Mouse (Mus musculus) heart, postnatal 36 days (tissue): Measurements from ENCODE around the gene Atp13a5. TPM values are rescaled to one million over a fixed set of nuclear protein-coding genes. Genes with fewer than 3 reads are reported as not detected.

Experiments used
- DNase-seq, 2 experiments: peaks; one replicate each; pipeline ENCODE4 v3.0.0; 2021 to 2022
- intact Hi-C: fragments of 180-260 bp; cut with DNase I; formaldehyde crosslinking; loops from one replicate; pipeline ENCODE4 v1.15.1; 2025
- total RNA-seq, 2 experiments: library from RNA; stranded (reverse); gene quantifications; 2 replicates each; pipeline ENCODE4 v1.2.3; 2021

The Atp13a5 gene
- total RNA-seq, 2 experiments from 2014 or later, result not detected

GRCm38 (mm10) chr16:29208841-29209240 is 169.7 kb downstream of the Atp13a5 start:
- DNase-seq, result peak; percentile 23 to 41
- intact Hi-C loops, result loop anchor here (5.0 kb wide), 1 partner anchor 207 kb away; no protein-coding TSS in a partner anchor

GRCm38 (mm10) chr16:29205581-29205980 is 173.0 kb downstream of the Atp13a5 start:
- no peak for DNase-seq
- intact Hi-C loops, result loop anchor here (5.0 kb wide), 1 partner anchor 203 kb away; no protein-coding TSS in a partner anchor

DNA sequence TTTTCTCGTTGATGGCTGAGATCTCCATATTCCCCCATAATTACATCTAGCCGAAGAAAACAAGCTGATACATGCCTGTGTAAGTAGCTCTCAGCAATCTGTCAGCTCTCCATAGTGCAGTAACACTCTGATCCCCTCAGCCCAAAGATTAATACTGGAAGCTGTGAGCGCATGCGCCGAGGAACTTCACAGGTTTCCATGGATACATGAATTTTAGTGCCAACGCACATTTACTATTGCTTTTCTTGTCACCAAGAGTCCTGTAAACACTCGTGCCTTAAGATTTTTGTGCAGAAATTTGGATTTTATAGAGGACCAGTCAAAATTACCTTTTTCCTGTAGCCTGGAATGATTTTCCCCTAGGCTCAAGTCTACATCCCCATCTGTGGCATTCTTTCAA is 173.7 kb downstream of the Atp13a5 start:
- DNase-seq, result no peak
- intact Hi-C loops, result loop anchor here (5.0 kb wide), 1 partner anchor 203 kb away; no protein-coding TSS in a partner anchor

- intact Hi-C loops, result no loop called here
- DNase-seq, result no peak
Measured at GRCm38 (mm10) chr16:29201146-29201545, 177.4 kb downstream of the Atp13a5 start.

GRCm38 (mm10) chr16:29198461-29198860 is 180.1 kb downstream of the Atp13a5 start:
- intact Hi-C loops, result no loop called here
- peak in 1 of 2 experiments; percentile 9 for DNase-seq

DNA sequence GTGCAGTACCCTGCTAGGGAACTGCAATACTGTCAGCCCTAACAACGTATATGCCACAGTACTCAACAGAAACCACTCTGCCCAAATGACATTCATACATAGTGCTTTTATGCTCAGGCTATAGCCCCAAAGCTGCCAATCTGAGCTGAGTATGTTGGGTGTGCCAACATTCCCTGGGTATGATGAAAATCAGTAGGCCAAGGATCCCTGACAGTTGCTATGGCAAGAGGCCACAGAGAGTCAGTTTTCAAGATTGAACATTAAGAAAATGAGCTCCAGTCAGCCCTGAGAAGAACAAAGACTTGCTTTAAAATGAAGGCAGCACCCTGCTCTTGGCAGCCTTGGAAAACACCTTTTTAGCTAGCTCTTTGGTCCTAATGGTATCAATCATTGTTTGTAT is 183.4 kb downstream of the Atp13a5 start:
- no peak for DNase-seq
- intact Hi-C loops, result no loop called here

GRCm38 (mm10) chr16:29193981-29194380 is 184.6 kb downstream of the Atp13a5 start:
- intact Hi-C loops, result no loop called here
- no peak for DNase-seq

DNA sequence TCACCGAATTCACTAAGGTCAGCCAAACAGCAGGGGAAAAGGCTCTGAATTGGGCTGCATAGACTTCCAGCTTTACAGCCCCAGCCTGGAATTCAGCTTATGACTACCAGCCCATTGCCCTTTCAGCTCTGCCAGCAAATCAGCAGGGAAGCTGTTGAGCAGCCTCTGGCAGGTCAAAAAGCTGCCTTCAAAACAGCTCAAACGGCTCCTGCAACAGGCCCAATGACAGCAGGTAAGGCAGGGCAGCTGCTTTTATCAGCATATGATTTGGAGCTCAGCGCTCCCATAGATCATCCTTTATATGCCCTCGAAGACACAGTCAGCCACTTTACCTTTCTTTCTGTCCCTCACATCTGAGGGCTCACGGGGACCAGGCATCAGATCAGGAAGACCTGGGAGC is 185.6 kb downstream of the Atp13a5 start:
- DNase-seq, result no peak
- intact Hi-C loops, result no loop called here

Other genes with a start within 250 kb of the Atp13a5 start
- gene Hrasls, start 169.0 kb downstream of the Atp13a5 start, total RNA-seq, result 10 to 100 TPM; 25.7 to 28.8 TPM
- gene Atp13a4, start 166.1 kb upstream of the Atp13a5 start, total RNA-seq, result not detected
- gene Opa1, start 200.6 kb upstream of the Atp13a5 start, total RNA-seq, result 100 to 1,000 TPM; 153 to 170 TPM